Mouse (Mus musculus) left cerebral cortex, postnatal 36 days (tissue): ENCODE measurements around the gene Cetn4. TPM values are rescaled to one million over a fixed set of nuclear protein-coding genes. Genes with fewer than 3 reads are reported as not detected.

ENCODE experiments used
- DNase-seq, 2 experiments: peaks; one replicate each; pipeline ENCODE4 v3.0.0; 2021 to 2022; ENCODE audit warnings: low spot score in 2 of 2, mixed read lengths in 1 of 2
- intact Hi-C: fragments of 180-260 bp; cut with DNase I; formaldehyde crosslinking; loops from one replicate; pipeline ENCODE4 v1.15.1; 2025
- total RNA-seq, 2 experiments: library from RNA; stranded (reverse); gene quantifications; 2 replicates each; pipeline ENCODE4 v1.2.3; 2021

Gene Cetn4
- total RNA-seq, 2 experiments from 2014 or later: 9.3 TPM

GRCm38 (mm10) chr3:37311897-37312369 lies 575 bp downstream of the Cetn4 start:
- intact Hi-C loops: loop anchor here (5.0 kb wide), 1 partner anchor 105 kb away; the partner anchor contains the start of gene Spata5
- no peak for DNase-seq

DNA sequence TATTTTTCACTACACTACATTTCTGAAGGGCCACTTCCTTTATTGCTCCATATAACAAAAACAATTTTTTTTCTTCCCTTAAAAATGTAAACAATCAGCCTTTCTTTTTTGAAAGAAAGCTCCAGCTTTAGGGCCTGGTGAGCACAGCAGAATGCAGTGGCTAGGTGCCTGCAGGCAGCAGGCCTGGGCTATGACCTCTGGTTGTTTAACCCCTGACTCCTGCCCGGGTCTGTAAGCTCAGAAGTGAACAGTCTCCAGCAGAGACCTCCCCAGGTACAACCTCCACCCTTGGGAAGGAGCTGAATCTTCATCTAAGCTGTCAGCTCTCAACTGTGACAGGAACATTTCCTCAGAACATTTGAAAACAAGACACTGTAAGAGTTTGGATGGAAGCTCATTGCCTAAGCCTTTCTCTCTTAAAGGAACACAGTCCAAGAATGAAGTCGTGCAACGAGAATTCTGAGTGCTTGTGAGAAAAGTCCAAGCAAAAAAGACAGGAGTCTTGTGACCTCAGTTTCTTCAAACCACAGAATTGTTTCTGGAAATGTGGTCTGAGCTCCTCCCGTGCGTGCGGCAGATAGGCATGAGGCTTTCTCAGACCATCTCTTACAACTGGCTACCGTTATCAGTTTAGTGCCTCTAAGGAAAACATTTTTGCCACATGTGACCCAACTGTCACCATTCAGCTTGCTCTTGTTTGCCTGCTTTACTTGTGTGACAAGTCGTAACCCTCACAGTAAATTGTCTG lies 8.9 kb downstream of the Cetn4 start:
- DNase-seq: no peak
- intact Hi-C loops: no loop called here

DNA sequence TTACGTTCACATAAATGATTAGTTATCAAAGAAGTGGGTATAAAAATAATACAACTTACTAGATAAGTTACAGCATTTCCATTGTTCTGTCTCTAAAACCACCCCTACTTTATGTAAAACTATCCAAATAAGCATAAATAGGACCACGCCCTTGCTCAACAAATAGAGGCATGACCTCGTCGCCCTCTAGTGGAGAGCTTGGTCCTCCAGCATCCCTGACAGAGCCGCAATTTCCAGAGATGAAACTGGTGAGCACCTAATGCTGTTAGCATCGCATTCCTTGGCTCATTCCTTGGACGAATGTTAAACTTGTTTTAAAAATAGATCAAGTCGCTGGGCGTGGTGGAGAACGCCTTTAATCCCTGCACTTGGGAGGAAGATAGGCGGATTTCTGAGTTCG lies 9.8 kb downstream of the Cetn4 start:
- DNase-seq: no peak
- intact Hi-C loops: no loop called here

DNA sequence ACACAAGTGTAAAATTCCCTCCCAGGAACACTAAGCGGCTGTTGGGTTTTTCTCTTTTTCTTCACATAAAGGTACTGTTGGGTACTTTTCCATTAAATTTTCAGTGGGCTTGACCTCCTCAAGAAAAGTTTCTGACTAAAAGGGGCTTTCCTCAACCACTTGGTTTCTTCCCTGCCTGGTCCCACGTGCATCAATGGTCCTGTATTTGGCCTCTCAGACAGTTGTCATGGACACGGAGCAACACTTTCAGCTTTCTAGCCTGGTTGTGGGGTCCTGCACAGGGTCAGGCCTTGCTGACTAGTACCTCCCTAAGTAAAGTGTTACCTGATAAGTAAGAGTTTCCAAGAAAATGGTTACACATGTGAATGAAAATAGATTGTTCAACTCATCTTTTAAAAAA lies 13.0 kb downstream of the Cetn4 start:
- intact Hi-C loops: no loop called here
- no peak for DNase-seq

DNA sequence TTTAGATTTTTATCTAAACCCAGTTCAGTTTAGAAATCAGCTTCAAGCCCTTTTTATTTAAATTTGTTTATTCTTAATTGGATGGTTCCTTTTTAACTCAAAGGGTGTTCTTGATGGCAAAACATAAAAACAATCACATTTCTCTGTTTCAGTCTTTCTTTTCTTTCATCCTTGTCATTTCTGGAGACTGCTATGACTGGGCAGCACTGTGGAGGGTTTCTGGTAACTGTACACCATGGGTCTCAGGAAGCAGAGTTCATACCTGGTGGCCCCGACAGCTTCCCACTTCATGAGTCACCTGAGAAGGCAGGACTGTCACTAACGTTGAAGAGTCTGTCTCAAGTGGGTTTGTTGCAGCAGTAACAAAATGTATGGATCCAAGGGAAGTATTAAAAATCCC lies 19.9 kb downstream of the Cetn4 start:
- DNase-seq: no peak
- intact Hi-C loops: no loop called here

GRCm38 (mm10) chr3:37291929-37292328 lies 20.6 kb downstream of the Cetn4 start:
- intact Hi-C loops: no loop called here
- no peak for DNase-seq

GRCm38 (mm10) chr3:37290881-37291541 lies 21.5 kb downstream of the Cetn4 start:
- intact Hi-C loops: no loop called here
- no peak for DNase-seq

DNA sequence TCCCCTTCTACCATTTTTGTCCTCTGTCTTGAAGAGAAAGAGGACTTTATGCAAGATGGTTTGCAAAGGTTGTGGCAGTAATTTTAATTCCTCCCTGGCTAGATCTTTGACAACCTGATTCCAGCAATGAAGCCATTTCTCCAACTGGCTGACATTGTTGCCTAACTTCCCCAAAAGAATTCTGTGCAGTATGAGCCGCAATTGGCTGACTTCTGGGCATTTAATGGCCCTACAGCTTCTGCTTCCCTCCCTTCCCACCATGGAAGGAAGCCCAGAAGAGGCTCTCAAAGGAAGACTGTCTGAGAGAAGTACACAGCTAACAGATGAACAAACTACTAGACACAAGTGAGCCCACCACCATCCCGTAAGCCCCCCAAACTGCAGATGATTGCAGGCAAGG lies 23.3 kb downstream of the Cetn4 start:
- intact Hi-C loops: no loop called here
- DNase-seq: no peak

GRCm38 (mm10) chr3:37283234-37283633 lies 29.3 kb downstream of the Cetn4 start:
- DNase-seq: no peak
- intact Hi-C loops: no loop called here

DNA sequence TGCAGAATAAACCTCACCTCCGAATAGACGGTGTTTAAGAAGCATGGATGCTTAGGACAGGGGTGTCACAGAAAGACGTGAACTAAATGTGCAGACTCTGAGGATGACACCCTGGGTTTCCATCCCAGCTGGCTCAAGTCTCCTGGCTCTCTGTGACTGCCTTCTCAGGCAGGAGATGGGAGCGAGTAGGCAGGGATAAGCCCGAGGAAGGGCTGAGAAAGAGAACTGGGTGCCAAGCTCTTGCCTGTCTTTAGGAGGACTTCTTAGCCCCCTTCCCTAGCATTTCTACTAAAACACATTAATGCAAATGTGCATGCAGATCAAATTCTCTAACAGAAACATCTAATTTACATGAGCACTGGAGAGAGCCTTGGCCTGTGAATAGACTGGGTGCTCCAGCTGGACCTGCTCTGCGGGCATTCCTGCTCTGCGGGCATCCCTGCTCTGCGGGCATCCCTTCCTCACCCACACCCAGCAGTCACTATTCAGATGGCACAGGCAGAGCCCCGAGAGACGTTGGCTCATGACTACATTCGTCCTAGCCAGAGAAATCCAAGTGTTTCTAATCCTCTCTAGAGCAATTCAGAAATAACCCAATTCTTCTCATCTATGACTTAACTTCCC lies 30.1 kb downstream of the Cetn4 start:
- intact Hi-C loops: no loop called here

GRCm38 (mm10) chr3:37280871-37281270 lies 31.6 kb downstream of the Cetn4 start:
- intact Hi-C loops: no loop called here
- no peak for DNase-seq

More for the DNA sequence above, 30.1 kb downstream of the Cetn4 start:
- no peak for DNase-seq

DNA sequence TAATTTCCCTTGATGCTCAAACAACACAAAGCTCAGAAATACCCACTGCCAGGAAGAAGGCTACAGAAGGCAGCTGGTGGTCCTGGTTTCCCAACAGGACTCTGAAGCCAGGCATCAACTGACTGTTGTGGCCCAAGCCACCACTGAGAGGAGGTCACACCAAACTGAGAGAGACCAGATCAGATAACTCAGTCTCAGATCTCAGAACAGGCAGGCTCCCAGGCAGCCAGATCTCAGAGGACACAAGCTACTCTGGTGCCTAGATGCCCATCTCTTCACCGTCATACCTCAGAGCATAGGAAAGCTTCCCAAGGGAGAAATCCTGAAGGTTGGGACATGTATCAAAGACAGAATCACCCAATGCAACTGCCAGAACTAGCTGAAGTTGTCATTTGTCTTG lies 32.3 kb downstream of the Cetn4 start:
- no peak for DNase-seq
- intact Hi-C loops: no loop called here

DNA sequence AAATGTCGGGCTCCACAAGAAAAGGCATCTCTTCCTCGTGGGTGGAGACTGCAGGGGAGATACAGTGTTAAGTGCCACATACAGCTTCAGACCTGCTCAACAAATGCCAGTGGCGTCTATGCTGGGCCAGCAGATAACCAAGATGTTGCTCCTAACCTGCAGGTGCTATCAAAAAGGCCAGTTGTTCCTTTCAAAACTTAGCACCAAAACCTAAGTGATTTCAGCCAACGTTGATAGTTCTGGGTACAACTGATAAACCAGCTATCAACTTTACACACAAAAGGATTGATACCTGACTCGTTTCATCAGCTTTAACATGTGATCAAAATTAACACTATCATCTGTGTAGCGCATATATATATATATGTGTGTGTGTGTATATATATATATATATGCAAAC lies 37.8 kb downstream of the Cetn4 start:
- intact Hi-C loops: no loop called here
- DNase-seq: no peak

DNA sequence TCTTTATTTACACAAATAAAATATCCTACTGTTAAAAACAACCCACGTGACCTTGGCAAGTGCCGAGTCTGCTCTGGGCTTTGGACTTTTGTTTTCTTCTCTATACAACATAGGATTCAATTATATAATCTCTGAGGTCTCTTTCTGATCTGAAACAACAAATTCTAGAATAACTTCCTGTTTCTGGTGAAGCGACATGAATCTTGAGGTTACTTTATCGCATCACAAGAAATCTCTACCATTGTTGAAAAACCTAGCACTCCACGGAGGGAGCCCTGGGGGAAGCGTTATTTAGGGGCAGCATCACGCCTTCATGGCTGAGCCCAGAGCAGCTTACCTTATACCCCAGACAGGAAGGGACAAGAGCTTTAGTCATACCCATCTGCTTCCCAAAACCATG lies 39.4 kb downstream of the Cetn4 start:
- DNase-seq: no peak
- intact Hi-C loops: no loop called here

DNA sequence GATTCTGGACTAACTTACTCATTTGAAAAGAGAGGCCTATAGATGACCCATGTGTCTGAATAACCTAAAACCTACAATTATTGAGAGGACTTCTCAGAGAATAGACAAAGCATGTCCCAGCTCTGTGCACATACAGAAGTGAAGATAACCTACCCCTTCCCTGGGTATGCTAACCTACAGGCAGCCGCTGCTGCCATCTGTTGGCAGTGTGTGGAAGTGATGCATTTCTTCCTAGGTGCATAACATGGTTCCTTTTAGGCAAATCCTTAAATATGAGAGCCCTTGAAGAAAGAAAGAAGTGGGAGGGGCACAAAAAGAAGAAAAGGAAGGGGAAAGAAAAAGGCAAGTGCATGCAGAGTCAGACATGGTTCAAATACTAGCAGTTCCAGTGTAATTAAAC lies 41.3 kb downstream of the Cetn4 start:
- intact Hi-C loops: no loop called here

GRCm38 (mm10) chr3:37269926-37270325 lies 42.6 kb downstream of the Cetn4 start:
- intact Hi-C loops: no loop called here

More for the DNA sequence above, 41.3 kb downstream of the Cetn4 start:
- peak; percentile 36 to 54 for DNase-seq

GRCm38 (mm10) chr3:37268338-37268737 lies 44.2 kb downstream of the Cetn4 start:
- intact Hi-C loops: no loop called here
- DNase-seq: peak; percentile 25 to 32

More at GRCm38 (mm10) chr3:37269926-37270325, 42.6 kb downstream of the Cetn4 start:
- no peak for DNase-seq

- peak; percentile 75 to 79 for DNase-seq
- intact Hi-C loops: no loop called here
Measured at GRCm38 (mm10) chr3:37259331-37259999, 53.0 kb downstream of the Cetn4 start.

GRCm38 (mm10) chr3:37257776-37258175 lies 54.7 kb downstream of the Cetn4 start:
- intact Hi-C loops: no loop called here
- no peak for DNase-seq
